Mouse (Mus musculus): ENCODE measurements around the gene Setd7. TPM values are rescaled to one million over a fixed set of nuclear protein-coding genes. Genes with fewer than 3 reads are reported as not detected.

Gene Setd7
- polyA plus RNA-seq, 1 experiment from 2014 or later, result 4.5 TPM

DNA sequence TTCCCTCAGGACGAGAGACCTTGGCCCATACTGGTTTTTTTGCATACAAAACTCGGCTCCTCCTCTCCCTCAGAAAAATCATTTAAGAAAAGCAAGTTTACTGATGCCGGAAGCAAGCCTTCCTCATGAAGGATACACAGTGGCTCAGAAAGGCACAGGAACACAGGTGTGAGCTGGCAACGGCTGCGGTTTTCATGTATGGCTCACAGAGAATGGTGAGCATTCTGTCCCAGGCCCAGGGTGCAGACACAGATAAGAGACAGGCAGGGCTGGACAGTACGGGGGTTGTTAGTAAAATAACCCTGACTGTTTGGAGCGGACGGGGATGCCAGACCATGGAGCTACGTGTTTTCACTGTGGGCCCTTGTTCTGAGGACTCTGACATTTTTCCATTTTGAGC, 6.6 kb downstream of the Setd7 start:
- Histone ChIP-seq H3K27me3 (no peaks in the 10 kb centered on the region), H3K4me2 (replicated peaks) (no peak overlapping the region), H3K36me3 (peaks cover 5% of the 10 kb centered on the region; the same call in 1 of the 2 replicates), H3K9ac (no peak overlapping the region), H3K4me3 (no peak overlapping the region), H3K27ac (0 out of 2 replicates have a peak overlapping the region, but pooled peaks have one; percentile 4), H3K4me1 (peaks cover 38% of the 10 kb centered on the region), H3K9me3 (replicated peaks) (no peaks in the 10 kb centered on the region)
- ATAC-seq (ENCODE audit: low FRiP score), result no peak
- WGBS, result 76% methylated on average over 9 of the region's 9 CpGs

DNA sequence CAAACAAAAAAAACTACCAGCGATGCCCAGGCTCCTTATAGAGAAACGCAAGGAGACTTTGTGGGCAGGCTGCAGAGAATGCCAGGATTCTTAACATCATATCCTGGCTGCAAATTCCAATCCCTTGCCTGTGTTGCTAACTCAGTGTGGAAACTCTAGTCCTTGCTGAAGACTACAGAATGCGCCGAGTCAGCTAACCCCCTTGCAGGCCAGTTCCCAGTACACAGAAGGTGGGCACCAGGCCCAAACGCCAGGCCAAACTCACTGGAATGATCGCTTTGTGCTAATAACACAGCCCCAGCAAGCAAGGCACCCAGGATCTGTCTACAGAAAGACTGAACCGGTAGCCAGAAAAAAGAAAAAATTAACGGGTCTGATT, 7.2 kb downstream of the Setd7 start:
- Histone ChIP-seq H3K36me3 (peaks cover 7% of the 10 kb centered on the region; the same call in 1 of the 2 replicates), H3K4me2 (replicated peaks) (no peak overlapping the region), H3K9me3 (replicated peaks) (no peaks in the 10 kb centered on the region), H3K27me3 (no peaks in the 10 kb centered on the region), H3K27ac (no peak overlapping the region), H3K9ac (no peak overlapping the region), H3K4me3 (no peak overlapping the region), H3K4me1 (peaks cover 35% of the 10 kb centered on the region)
- 71% methylated on average over 8 of the region's 8 CpGs for WGBS
- ATAC-seq (ENCODE audit: low FRiP score), result no peak

DNA sequence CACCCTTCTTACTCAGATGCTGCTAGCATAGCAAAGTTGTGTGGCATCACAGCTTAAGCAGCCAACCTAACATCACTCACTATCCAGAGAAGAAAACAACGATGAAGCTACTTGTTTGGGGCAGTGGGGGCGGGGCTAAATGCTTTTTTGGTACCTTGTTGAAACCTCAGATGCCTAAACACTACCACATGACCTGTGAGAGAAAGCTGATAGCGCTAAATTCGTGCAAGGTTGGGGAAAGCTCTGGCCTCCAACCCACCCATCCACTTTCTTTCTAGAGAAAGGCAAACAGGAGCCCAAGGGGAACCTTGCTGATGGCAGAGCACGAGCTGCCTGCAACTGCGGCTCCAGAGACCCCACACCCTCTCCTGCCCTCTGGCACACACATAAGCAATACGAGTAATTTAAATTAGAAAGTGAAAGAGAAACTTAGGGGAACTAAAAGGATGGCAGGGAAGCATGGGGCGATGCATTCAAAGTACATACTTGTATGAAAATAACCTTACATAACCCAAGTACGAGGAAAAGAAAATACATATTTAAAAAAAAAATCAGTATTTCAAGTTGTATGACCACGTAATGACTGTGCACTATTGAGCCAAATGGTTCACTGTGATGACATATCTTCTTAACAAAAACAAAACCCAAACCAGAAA, 7.7 kb downstream of the Setd7 start:
- Histone ChIP-seq H3K4me3 (no peak overlapping the region), H3K4me1 (peaks cover 32% of the 10 kb centered on the region), H3K27me3 (no peaks in the 10 kb centered on the region), H3K27ac (no peak overlapping the region), H3K9me3 (replicated peaks) (no peaks in the 10 kb centered on the region), H3K36me3 (peaks cover 11% of the 10 kb centered on the region), H3K4me2 (replicated peaks) (no peak overlapping the region), H3K9ac (no peak overlapping the region)
- 56% methylated on average over 10 of the region's 10 CpGs for WGBS
- ATAC-seq (ENCODE audit: low FRiP score), result no peak

DNA sequence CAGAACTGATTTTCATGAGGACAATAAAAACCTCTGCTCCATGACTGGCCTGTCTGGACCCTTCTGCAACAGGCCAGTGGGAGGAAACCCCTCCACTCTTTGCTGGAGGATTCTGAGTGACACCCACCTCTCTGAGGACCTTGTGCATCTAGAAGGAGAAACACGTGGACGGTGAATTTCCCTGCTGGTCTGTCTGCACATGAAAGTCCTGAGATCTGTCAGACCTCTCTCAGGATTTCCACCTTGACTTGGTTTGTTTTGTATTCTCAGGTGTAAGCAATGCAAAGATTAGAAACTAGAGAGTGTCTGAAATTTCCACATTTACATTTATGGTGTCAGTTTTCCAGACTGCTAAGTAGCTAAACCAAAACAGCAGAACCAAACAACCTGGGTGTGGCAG, 8.5 kb downstream of the Setd7 start:
- Histone ChIP-seq H3K4me1 (peaks cover 30% of the 10 kb centered on the region), H3K9ac (no peak overlapping the region), H3K36me3 (peaks cover 12% of the 10 kb centered on the region), H3K9me3 (replicated peaks) (no peaks in the 10 kb centered on the region), H3K4me2 (replicated peaks) (no peak overlapping the region), H3K4me3 (no peak overlapping the region), H3K27ac (no peak overlapping the region), H3K27me3 (no peaks in the 10 kb centered on the region)
- no peak for ATAC-seq (ENCODE audit: low FRiP score)
- 78% methylated on average over 2 of the region's 2 CpGs for WGBS

DNA sequence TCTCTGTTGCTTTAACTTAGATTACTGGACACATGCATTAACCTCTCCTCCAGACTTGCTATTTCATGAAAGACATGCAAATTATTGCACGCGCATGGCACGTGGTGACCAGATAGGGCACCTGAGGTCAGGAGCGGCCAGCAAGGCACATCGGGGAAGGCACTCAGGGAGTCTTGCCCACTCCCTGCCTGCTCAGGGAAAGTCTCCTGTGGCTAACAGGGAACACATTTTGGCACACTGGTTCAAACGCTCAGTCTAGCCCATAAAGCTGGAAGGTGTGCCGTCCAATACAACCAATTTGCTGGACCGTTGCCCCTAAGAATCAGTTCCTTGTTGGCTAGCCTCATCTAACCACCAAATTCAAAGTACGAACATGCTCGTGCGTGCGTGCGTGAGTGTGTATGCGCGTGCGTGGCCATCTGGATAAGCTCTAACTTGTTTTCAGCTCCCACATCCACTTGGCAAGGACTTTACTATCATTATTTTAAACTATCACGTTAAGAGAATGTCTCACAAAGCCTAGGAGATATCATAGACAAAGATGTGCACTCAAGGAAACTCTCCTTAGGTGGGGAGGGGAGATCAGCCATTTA, 11.6 kb downstream of the Setd7 start:
- ATAC-seq (ENCODE audit: low FRiP score), result no peak
- 92% methylated on average over 17 of the region's 17 CpGs for WGBS
- peaks cover 20% of the 10 kb centered on the region for H3K4me1 ChIP-seq

DNA sequence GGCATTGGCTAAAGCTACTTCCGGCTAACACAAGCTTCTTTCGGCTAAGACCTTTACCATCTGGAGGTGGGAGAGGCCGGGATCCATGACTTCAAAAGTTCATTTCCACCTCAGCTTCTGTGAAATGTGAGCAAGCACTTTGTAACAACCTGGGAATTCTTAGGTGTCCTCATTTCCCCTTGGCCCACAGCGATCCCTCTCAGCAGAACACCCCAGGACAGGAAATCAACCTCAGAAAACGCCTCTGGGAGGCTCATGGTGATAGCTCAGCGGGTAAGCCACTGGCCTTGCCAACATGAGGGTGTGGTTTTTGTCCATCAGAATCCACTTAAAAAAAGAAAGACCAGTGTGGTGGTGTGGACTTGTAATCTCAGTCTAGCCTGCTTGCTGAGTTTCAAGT, 13.1 kb downstream of the Setd7 start:
- no peak overlapping the region for H3K9ac ChIP-seq
- H3K4me1 ChIP-seq, result peaks cover 7% of the 10 kb centered on the region; the same call in 1 of the 2 replicates
- H3K36me3 ChIP-seq, result peaks cover 19% of the 10 kb centered on the region
- no peak for ATAC-seq (ENCODE audit: low FRiP score)
- no peak overlapping the region for H3K27ac ChIP-seq
- H3K9me3 ChIP-seq (replicated peaks), result no peaks in the 10 kb centered on the region
- no peak overlapping the region for H3K4me3 ChIP-seq
- no peaks in the 10 kb centered on the region for H3K27me3 ChIP-seq
- H3K4me2 ChIP-seq (replicated peaks), result no peak overlapping the region
- WGBS, result 91% methylated on average over 6 of the region's 6 CpGs

More for the DNA sequence above, 11.6 kb downstream of the Setd7 start:
- Histone ChIP-seq H3K4me2 (replicated peaks) (no peak overlapping the region), H3K9ac (no peak overlapping the region), H3K27me3 (no peaks in the 10 kb centered on the region), H3K27ac (no peak overlapping the region), H3K9me3 (replicated peaks) (no peaks in the 10 kb centered on the region), H3K36me3 (peaks cover 16% of the 10 kb centered on the region), H3K4me3 (no peak overlapping the region)

DNA sequence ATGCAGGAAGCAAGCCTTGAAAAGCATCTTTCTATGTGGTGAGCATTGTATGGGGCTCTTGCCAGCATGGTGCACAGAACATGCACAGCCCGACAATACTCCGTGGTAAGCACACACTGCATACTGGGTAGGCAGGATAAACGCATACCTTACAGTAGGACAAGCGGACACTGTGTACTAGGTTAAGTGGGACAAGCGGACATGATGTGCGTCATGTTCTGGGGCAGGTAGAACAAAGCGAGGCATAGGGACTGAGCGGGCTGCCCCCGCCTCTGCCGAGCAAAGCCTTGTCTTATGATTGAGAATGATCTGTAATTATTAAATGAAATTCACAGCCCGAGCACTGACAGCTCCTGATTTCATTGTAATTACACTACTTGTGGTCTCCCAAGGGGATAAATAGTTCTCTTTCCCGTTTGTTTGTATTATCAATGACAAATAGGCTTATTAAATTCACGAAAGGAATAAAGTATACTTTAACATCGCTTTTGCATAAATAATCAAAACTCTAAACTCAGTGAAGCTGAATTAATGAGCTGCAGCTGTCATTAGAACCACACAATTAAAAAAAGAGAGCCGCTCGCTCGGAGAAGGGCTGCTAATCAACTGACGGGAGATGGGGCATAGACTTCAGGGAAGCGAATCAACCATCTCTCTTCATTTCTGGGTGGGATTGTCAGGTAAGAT, 16.1 kb downstream of the Setd7 start:
- peaks cover 41% of the 10 kb centered on the region for H3K36me3 ChIP-seq
- no peaks in the 10 kb centered on the region for H3K9me3 ChIP-seq (replicated peaks)
- no peak overlapping the region for H3K4me2 ChIP-seq (replicated peaks)
- H3K27ac ChIP-seq, result peak overlapping the region; percentile 66; the same call in 1 of the 2 replicates
- no peaks in the 10 kb centered on the region for H3K27me3 ChIP-seq
- WGBS, result 74% methylated on average over 19 of the region's 19 CpGs
- no peak overlapping the region for H3K4me3 ChIP-seq
- H3K4me1 ChIP-seq, result 0 out of 2 replicates have a peak, but pooled peaks cover 6% of the 10 kb centered on the region
- H3K9ac ChIP-seq, result no peak overlapping the region
- peak; percentile 68 for ATAC-seq (ENCODE audit: low FRiP score)

DNA sequence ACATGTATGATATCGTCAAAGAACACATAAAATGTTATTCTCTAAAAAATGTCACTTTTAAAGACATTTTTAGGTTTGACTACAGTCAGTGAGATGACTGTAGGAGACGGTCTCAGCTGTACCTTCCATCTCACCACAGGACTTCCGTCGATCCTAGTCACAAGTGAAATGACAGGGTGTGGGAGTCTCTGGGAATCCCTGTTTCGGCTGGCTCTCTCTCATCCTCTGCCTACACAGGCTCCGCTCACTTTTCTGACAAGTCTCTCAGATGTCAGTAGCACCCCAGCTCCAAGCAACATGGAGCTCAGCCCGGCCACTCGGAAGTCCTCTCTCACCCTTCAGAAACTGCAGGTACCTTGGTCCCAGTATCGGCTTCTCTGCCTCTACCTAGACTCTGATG, 20.0 kb downstream of the Setd7 start:
- ATAC-seq (ENCODE audit: low FRiP score), result no peak
- Histone ChIP-seq H3K27ac (no peak overlapping the region), H3K27me3 (no peaks in the 10 kb centered on the region), H3K4me2 (replicated peaks) (no peak overlapping the region), H3K36me3 (peaks cover 55% of the 10 kb centered on the region), H3K9me3 (replicated peaks) (no peaks in the 10 kb centered on the region), H3K4me3 (no peak overlapping the region), H3K4me1 (0 out of 2 replicates have a peak, but pooled peaks cover 6% of the 10 kb centered on the region), H3K9ac (no peak overlapping the region)
- WGBS, result 96% methylated on average over 9 of the region's 9 CpGs

DNA sequence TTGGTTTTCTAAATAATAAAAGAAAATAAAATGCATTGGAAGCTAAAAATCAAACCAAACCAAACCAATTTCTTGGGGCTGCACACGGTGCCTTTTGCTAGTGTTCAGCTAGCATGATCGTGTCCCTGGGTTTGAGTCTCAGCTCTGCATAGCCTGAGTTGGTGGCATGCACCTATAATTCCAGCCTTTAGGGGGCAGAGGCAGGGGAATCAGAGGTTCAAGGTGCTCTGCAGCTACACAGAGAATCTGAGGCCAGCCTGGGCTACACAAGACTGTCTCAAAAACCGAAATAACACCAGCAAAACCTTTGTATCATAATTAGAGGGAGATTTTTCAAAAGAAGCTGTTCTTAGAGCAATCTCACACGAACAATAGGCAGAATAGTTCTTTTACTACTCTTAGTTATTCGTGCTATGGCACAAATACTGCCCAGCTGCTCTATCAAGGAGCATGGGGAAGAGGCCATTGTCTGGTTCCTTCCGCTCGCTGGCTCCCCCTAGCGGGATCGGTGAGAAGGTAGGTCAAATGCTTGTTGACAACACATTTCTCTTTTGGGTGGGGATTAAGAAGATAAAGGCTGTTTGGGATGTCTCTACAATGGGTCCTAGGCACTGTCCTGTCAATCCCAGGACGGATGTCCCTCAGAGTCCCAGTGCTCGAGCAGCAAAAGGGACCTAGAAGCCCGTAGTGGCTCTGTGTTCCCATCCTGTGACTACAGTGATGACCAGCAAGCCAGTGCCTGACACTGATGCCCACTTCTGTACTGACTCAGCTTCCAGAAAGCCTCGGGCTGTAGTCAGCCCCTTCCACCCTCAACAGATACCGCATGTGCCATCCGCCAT, 20.9 kb downstream of the Setd7 start:
- ATAC-seq (ENCODE audit: low FRiP score), result no peak
- no peak overlapping the region for H3K4me2 ChIP-seq (replicated peaks)
- no peak overlapping the region for H3K4me3 ChIP-seq
- H3K36me3 ChIP-seq, result peaks cover 62% of the 10 kb centered on the region
- H3K27ac ChIP-seq, result no peak overlapping the region
- H3K27me3 ChIP-seq, result no peaks in the 10 kb centered on the region
- H3K9me3 ChIP-seq (replicated peaks), result no peaks in the 10 kb centered on the region
- whole genome bisulfite sequencing, result 59% methylated on average over 15 of the region's 15 CpGs
- H3K9ac ChIP-seq, result no peak overlapping the region
- H3K4me1 ChIP-seq, result 0 out of 2 replicates have a peak, but pooled peaks cover 6% of the 10 kb centered on the region

DNA sequence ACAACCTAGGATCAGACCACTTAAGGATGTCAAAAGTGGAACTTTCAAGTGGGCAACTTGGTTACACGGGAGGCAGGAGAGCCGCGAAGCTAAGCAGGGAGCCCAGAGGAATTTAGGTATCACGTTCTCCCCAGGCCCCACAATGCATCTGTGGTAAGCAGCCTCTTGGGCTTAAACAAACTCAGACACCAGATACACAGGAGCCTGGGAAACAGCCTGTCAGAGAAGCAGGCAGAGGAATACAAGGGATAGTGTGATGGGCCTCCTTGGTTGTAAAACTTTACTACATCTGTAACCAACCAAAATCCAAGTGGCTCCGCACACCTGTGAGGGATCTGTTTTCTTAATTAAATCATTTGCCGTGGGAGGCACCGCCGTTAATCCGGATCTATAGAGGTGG, 26.7 kb downstream of the Setd7 start:
- Histone ChIP-seq H3K4me3 (no peak overlapping the region), H3K4me2 (replicated peaks) (no peak overlapping the region), H3K27ac (no peak overlapping the region), H3K27me3 (no peaks in the 10 kb centered on the region), H3K4me1 (0 out of 2 replicates have a peak, but pooled peaks cover 5% of the 10 kb centered on the region), H3K9me3 (replicated peaks) (no peaks in the 10 kb centered on the region), H3K9ac (no peak overlapping the region), H3K36me3 (peaks cover 79% of the 10 kb centered on the region)
- 86% methylated on average over 9 of the region's 9 CpGs for WGBS
- no peak for ATAC-seq (ENCODE audit: low FRiP score)

DNA sequence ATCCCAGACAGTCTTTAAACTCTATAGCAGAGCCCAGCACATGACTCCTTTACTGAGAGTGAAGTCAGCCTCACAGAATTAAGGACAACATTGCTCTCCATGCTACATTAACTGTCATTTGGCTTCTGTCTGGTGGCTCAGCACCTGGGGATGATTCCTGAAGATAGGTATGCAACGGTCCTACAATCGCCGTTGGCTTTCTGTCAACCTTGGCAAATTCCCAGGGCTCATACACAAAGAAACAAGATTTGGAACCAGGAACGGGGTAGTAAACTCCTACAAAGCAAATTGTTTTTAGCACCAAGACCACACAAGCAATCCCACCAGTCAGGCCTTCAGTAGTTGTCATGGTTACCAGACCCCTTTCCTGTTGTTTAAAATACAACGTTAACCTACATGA, 27.1 kb downstream of the Setd7 start:
- H3K4me3 ChIP-seq, result no peak overlapping the region
- H3K4me2 ChIP-seq (replicated peaks), result no peak overlapping the region
- H3K9ac ChIP-seq, result no peak overlapping the region
- no peak for ATAC-seq (ENCODE audit: low FRiP score)
- 0 out of 2 replicates have a peak, but pooled peaks cover 5% of the 10 kb centered on the region for H3K4me1 ChIP-seq
- H3K36me3 ChIP-seq, result peaks cover 79% of the 10 kb centered on the region
- no peak overlapping the region for H3K27ac ChIP-seq
- 92% methylated on average over 5 of the region's 5 CpGs for WGBS
- H3K9me3 ChIP-seq (replicated peaks), result no peaks in the 10 kb centered on the region
- no peaks in the 10 kb centered on the region for H3K27me3 ChIP-seq

DNA sequence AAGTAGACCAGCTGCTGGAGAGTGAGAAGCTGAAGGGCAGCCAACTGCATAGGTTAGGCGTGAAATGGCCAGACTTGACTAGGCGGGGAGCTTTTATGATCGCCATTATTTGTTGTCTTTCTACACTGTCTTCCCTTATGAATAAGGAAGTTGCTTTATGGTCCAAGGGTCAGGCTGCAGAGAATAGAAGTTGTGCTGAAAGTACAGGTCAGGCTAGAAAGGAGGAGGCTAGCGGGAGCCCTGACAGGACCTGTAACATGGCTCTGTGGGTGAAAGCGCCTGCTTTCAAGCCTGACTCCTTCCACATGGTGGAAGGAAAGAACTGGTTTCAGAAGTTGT, 28.4 kb downstream of the Setd7 start:
- 0 out of 2 replicates have a peak overlapping the region, but pooled peaks have one; percentile 7 for H3K27ac ChIP-seq
- H3K9ac ChIP-seq, result no peak overlapping the region
- H3K4me1 ChIP-seq, result 0 out of 2 replicates have a peak, but pooled peaks cover 5% of the 10 kb centered on the region
- ATAC-seq (ENCODE audit: low FRiP score), result no peak; the same call in 1 of the 2 replicates
- no peak overlapping the region for H3K4me2 ChIP-seq (replicated peaks)
- H3K27me3 ChIP-seq, result no peaks in the 10 kb centered on the region
- no peak overlapping the region for H3K4me3 ChIP-seq
- no peaks in the 10 kb centered on the region for H3K9me3 ChIP-seq (replicated peaks)
- WGBS, result 77% methylated on average over 5 of the region's 5 CpGs
- peaks cover 76% of the 10 kb centered on the region for H3K36me3 ChIP-seq

Data from hindbrain, embryonic 12.5 days (tissue).